Mouse (Mus musculus) spleen, adult 18-20 months (tissue): ENCODE measurements around the gene Cemip.
"Not testable (repeated sequence)": the region's sequence is repeated elsewhere in the genome, so short reads cannot be mapped to it uniquely, and the experiment has no call there.

Experiments used
- DNase-seq, 2 experiments: peaks; one replicate each; pipeline ENCODE4 v3.0.0; 2022; ENCODE audit warnings: mixed read lengths in 2 of 2

The Cemip gene

GRCm38 (mm10) chr7:83889946-83890345 is 196.4 kb downstream of the Cemip start:
- not testable (repeated sequence) for DNase-seq

GRCm38 (mm10) chr7:83889383-83889782 is 196.9 kb downstream of the Cemip start:
- DNase-seq, result no peak

- no peak for DNase-seq
These were observed 199.8 kb downstream of the Cemip start for GRCm38 (mm10) chr7:83886366-83887129.

GRCm38 (mm10) chr7:83885835-83886234 is 200.5 kb downstream of the Cemip start:
- DNase-seq, result no peak

GRCm38 (mm10) chr7:83884921-83885532 is 201.3 kb downstream of the Cemip start:
- DNase-seq, result no peak

GRCm38 (mm10) chr7:83884021-83884658 is 202.2 kb downstream of the Cemip start, which contains the start of the genes Tlnrd1 and Mesd:
Gene Tlnrd1 (minus strand): TSS chr7:83884305.
Gene Mesd (plus strand): TSS chr7:83884466.
- peak; percentile 83 to 84 for DNase-seq

GRCm38 (mm10) chr7:83883276-83884020 is 202.9 kb downstream of the Cemip start:
- peak; percentile 61 to 72 for DNase-seq
